Mouse (Mus musculus): ENCODE results near the gene Klf6.

GRCm38 (mm10) chr13:5869433-5869832, 8.2 kb downstream of the Klf6 start:
- no peak for TF ChIP-seq TCF12 (IDR thresholded peaks at IDR 0.05; ENCODE audit: insufficient read depth, poor library complexity, severe bottlenecking)
- no peak for TF ChIP-seq E2F4 (IDR thresholded peaks at IDR 0.05; ENCODE audit: insufficient read depth)
- TF ChIP-seq MYOD1 (IDR thresholded peaks at IDR 0.05; ENCODE audit: control insufficient read depth in 1 of 3, insufficient read length in 2 of 3, low read depth in 2 of 3) = peak in 2 of 3 experiments; percentile 13 to 27
- no peak for TF ChIP-seq USF1 (IDR thresholded peaks at IDR 0.05; ENCODE audit: low read depth)
- TF ChIP-seq POLR2A (IDR thresholded peaks at IDR 0.05; ENCODE audit: insufficient read length, low read depth) = no peak
- TF ChIP-seq POLR2AphosphoS2 (IDR thresholded peaks at IDR 0.05; ENCODE audit: insufficient read length, low read depth) = no peak
